Mouse (Mus musculus) E14TG2a.4 (cell line): ENCODE results near the gene Tcea2.

Experiments
- H3K27me3 ChIP-seq: 2 replicates; pipeline ENCODE4 v1.6.1; 2014; ENCODE audit warnings: low read length, control low read depth; ENCODE audit not compliant: insufficient read depth
- H3K36me3 ChIP-seq: 2 replicates; pipeline ENCODE4 v1.6.1; 2014; ENCODE audit warnings: low read length, control low read depth; ENCODE audit not compliant: insufficient read depth
- H3K4me1 ChIP-seq: replicated peaks from 2 replicates; pipeline ENCODE4 v1.6.1; 2014; ENCODE audit warnings: low read depth, low read length, control low read depth
- H3K4me3 ChIP-seq: replicated peaks from 2 replicates; pipeline ENCODE4 v1.5.1; 2014; ENCODE audit warnings: mild to moderate bottlenecking, low read length
- H3K9me3 ChIP-seq: 2 replicates; pipeline ENCODE4 v1.6.1; 2014; ENCODE audit warnings: low read length, control low read depth
- CTCF ChIP-seq: conservative IDR thresholded peaks from 2 replicates; pipeline ENCODE4 v1.5.1; 2014; ENCODE audit warnings: low read length
- NANOG ChIP-seq: IDR thresholded peaks from 2 replicates; pipeline ENCODE4 v1.6.1; 2014; ENCODE audit warnings: borderline replicate concordance, low read length, mixed read lengths
- POU5F1 ChIP-seq: IDR thresholded peaks from 2 replicates; pipeline ENCODE4 v1.6.1; 2014; ENCODE audit warnings: low read length, borderline replicate concordance

Gene Tcea2

GRCm38 (mm10) chr2:181670913-181671311 is 9.2 kb upstream of the Tcea2 start:
- H3K4me1 ChIP-seq: peaks cover 56% of the 10 kb centered on the region
- no peaks in the 10 kb centered on the region for H3K36me3 ChIP-seq
- no peaks in the 10 kb centered on the region for H3K9me3 ChIP-seq
- H3K27me3 ChIP-seq: peaks cover 72% of the 10 kb centered on the region
- no peak for TF ChIP-seq CTCF
- TF ChIP-seq POU5F1: no peak
- TF ChIP-seq NANOG: no peak
- H3K4me3 ChIP-seq: peak overlapping the region; percentile 78

GRCm38 (mm10) chr2:181671326-181671725 is 8.8 kb upstream of the Tcea2 start, which contains the start of gene Sox18:
Gene Sox18, minus strand, starts transcription at chr2:181671640.
- H3K27me3 ChIP-seq: peaks cover 72% of the 10 kb centered on the region
- peaks cover 61% of the 10 kb centered on the region for H3K4me1 ChIP-seq
- H3K9me3 ChIP-seq: no peaks in the 10 kb centered on the region
- H3K36me3 ChIP-seq: no peaks in the 10 kb centered on the region
- H3K4me3 ChIP-seq: peak within 1 kb of the TSS; percentile 78
- no peak for TF ChIP-seq NANOG
- TF ChIP-seq POU5F1: no peak
- TF ChIP-seq CTCF: no peak

- Histone ChIP-seq H3K4me1 (peaks cover 67% of the 10 kb centered on the region), H3K27me3 (peaks cover 72% of the 10 kb centered on the region), H3K4me3 (no peak overlapping the region), H3K9me3 (no peaks in the 10 kb centered on the region), H3K36me3 (no peaks in the 10 kb centered on the region)
- TF ChIP-seq NANOG (no peak), CTCF (no peak), POU5F1 (no peak)
These were observed 8.1 kb upstream of the Tcea2 start for GRCm38 (mm10) chr2:181671984-181672383.

- no peaks in the 10 kb centered on the region for H3K36me3 ChIP-seq
- peaks cover 63% of the 10 kb centered on the region for H3K27me3 ChIP-seq
- no peaks in the 10 kb centered on the region for H3K9me3 ChIP-seq
- H3K4me3 ChIP-seq: no peak overlapping the region
- TF ChIP-seq NANOG: no peak
- no peak for TF ChIP-seq CTCF
- no peak for TF ChIP-seq POU5F1
- H3K4me1 ChIP-seq: peaks cover 70% of the 10 kb centered on the region
These were observed 6.6 kb upstream of the Tcea2 start for GRCm38 (mm10) chr2:181673501-181673900.

- no peak for TF ChIP-seq POU5F1
- no peak for TF ChIP-seq CTCF
- TF ChIP-seq NANOG: no peak
- no peak overlapping the region for H3K4me3 ChIP-seq
- H3K9me3 ChIP-seq: no peaks in the 10 kb centered on the region
- no peaks in the 10 kb centered on the region for H3K36me3 ChIP-seq
- H3K27me3 ChIP-seq: peaks cover 50% of the 10 kb centered on the region
- H3K4me1 ChIP-seq: peaks cover 78% of the 10 kb centered on the region
These were observed 5.2 kb upstream of the Tcea2 start for GRCm38 (mm10) chr2:181674934-181675333.

DNA sequence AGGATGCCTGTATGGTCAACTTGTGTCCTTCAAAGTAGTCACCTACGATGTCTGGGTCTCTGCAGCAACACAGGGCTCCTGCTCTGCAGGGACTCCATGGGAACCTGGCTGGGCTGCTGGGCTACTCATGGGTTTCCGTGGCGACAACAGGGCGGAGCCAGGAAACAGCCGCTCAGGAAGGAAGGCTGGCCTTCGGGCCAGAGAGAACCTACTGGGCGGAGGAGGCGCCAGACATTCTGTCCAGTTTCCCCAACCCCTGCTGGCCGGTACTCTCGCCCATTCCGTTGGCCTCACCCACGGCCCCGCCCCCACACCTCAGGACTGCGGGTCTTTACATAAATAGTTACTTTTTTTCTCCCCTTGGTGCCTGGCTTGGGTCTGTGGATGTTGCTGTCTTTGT is 4.7 kb upstream of the Tcea2 start:
- no peak for TF ChIP-seq NANOG
- TF ChIP-seq POU5F1: no peak
- no peak for TF ChIP-seq CTCF
- Histone ChIP-seq H3K4me3 (peak overlapping the region; percentile 41; the same call in 1 of the 2 replicates), H3K9me3 (no peaks in the 10 kb centered on the region), H3K4me1 (peaks cover 74% of the 10 kb centered on the region), H3K36me3 (no peaks in the 10 kb centered on the region), H3K27me3 (peaks cover 47% of the 10 kb centered on the region)

GRCm38 (mm10) chr2:181676424-181676823 is 3.7 kb upstream of the Tcea2 start:
- TF ChIP-seq NANOG (no peak), CTCF (no peak), POU5F1 (no peak)
- Histone ChIP-seq H3K27me3 (peaks cover 47% of the 10 kb centered on the region), H3K4me3 (no peak overlapping the region; the same call in 1 of the 2 replicates), H3K4me1 (peaks cover 81% of the 10 kb centered on the region), H3K36me3 (no peaks in the 10 kb centered on the region), H3K9me3 (no peaks in the 10 kb centered on the region)

- H3K4me3 ChIP-seq: peak overlapping the region; percentile 30
- no peaks in the 10 kb centered on the region for H3K9me3 ChIP-seq
- no peak for TF ChIP-seq NANOG
- TF ChIP-seq CTCF: no peak; the same call in 1 of the 2 replicates
- no peak for TF ChIP-seq POU5F1
- H3K4me1 ChIP-seq: peaks cover 74% of the 10 kb centered on the region
- no peaks in the 10 kb centered on the region for H3K36me3 ChIP-seq
- peaks cover 47% of the 10 kb centered on the region for H3K27me3 ChIP-seq
These were observed 2.9 kb upstream of the Tcea2 start for GRCm38 (mm10) chr2:181677096-181677754.

GRCm38 (mm10) chr2:181677755-181678098 is 2.4 kb upstream of the Tcea2 start:
- no peak for TF ChIP-seq POU5F1
- no peak for TF ChIP-seq NANOG
- no peak for TF ChIP-seq CTCF
- no peaks in the 10 kb centered on the region for H3K36me3 ChIP-seq

More at GRCm38 (mm10) chr2:181677755-181678098, 2.4 kb upstream of the Tcea2 start:
- Histone ChIP-seq H3K27me3 (peaks cover 47% of the 10 kb centered on the region), H3K4me3 (no peak overlapping the region), H3K9me3 (no peaks in the 10 kb centered on the region), H3K4me1 (peaks cover 74% of the 10 kb centered on the region)
